Mouse (Mus musculus): ENCODE measurements around the gene Arl5b.

Gene Arl5b

DNA sequence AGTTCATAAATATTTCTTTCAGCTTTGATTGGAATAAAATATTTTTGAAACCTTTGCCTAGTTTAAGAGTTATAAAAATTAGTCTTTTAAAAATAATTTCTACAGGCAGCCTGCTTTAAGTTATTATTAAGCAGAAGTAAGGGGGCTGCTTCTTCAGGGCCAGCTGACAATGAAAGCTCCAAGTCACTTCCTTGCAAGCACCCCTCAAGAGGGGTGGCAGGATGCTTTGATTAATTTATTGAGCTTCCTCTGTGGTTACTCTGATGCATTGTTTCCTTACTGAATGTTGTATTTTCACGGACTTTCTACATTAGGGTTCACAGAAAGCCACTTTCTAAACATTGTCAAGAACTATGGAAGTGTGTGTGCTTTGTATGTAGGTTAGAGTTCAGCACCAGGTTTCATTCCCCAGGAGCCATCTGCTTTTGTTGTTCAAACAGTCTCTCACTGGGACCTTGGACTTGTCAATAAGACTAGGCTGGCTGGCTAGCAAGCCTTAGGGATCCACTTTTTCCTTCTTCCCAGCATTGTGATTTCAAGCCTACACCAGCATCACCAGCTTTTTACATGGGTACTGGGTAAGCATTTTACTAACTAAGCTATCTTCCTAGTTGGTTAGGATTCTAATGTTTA is 62.7 kb downstream of the Arl5b start:
- no peak for DNase-seq (ENCODE audit: inconsistent age in 2 of 2, low spot score in 1 of 2)

- DNase-seq (ENCODE audit: inconsistent age in 2 of 2, low spot score in 1 of 2), result no peak
These were observed 63.5 kb downstream of the Arl5b start for GRCm38 (mm10) chr2:15112741-15113140.

DNA sequence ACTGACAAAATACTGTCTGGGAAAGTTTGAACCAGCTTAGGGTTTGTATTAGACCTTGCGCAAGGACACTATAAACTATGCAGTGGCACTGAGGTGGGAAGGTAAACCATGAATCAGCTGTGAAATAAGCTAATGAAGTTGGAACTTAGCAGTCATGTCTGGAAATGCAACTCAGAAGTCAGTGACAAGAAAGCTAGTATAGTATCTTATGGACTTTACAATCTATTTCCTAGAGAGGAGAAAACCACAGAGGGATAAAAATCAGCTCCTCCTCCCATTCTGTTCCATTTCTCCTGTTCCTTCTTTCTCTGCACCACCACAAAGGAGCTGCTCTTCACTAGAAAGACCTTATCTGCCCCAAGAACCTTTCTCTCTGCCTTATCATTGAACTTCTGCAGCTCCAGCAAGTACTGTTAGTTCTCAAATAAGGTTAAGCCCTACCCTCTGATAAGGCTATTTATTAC is 72.1 kb downstream of the Arl5b start:
- no peak for DNase-seq (ENCODE audit: inconsistent age in 2 of 2, low spot score in 1 of 2)

All from adrenal gland, adult (tissue).